Mouse (Mus musculus): Measurements from ENCODE around the gene Tex16. TPM values are rescaled to one million over a fixed set of nuclear protein-coding genes. Genes with fewer than 3 reads are reported as not detected.

Gene Tex16
- 0.95 and 2.4 TPM in 2 replicates for polyA plus RNA-seq (2014; fragmentation: Nextera tagmentation; extraction: Ambion mirVana)

DNA sequence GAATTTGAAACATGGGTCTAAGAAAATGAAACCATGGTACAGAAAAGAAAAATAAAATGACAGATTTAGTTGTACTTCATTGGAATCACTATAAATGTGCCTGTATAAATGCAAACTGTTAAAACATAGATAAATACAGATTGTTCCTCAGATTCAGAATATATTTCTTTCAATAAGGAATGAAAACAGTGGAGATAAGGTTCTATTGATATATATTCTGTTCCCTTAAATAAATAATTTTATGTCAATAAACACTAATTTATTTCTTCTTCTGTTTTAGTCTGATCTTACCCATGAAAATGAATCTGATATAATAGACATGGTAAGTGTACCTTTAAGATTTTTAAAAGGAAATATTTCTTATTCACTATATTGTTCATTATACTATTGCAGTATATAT is at the start of gene Tex16:
TSS of gene Tex16 (plus strand) at position 301 of the 400 bp plus-strand sequence.
- no peak within 1 kb of the TSS for H3K4me3 ChIP-seq (ENCODE audit: low read depth, low read length)
- H3K36me3 ChIP-seq (ENCODE audit: control insufficient read depth, insufficient read depth, low read length), result no peaks in the 10 kb centered on the region
- DNase-seq (ENCODE audit: low spot score) (no peak), ATAC-seq (ENCODE audit: insufficient read depth, low FRiP score, low TSS enrichment) (no peak)
- no peak within 1 kb of the TSS for H3K27ac ChIP-seq (ENCODE audit: low read depth, low read length)
- no peaks in the 10 kb centered on the region for H3K4me1 ChIP-seq (ENCODE audit: control insufficient read depth, insufficient read depth, low read length)
- H3K27me3 ChIP-seq (ENCODE audit: control insufficient read depth, insufficient read depth, low read length), result no peaks in the 10 kb centered on the region
- no peak within 1 kb of the TSS for H3K4me2 ChIP-seq (ENCODE audit: low read depth)
- H3K9ac ChIP-seq (ENCODE audit: low read length), result no peak within 1 kb of the TSS
- H3K9me3 ChIP-seq (ENCODE audit: control insufficient read depth, low read length), result no peaks in the 10 kb centered on the region

DNA sequence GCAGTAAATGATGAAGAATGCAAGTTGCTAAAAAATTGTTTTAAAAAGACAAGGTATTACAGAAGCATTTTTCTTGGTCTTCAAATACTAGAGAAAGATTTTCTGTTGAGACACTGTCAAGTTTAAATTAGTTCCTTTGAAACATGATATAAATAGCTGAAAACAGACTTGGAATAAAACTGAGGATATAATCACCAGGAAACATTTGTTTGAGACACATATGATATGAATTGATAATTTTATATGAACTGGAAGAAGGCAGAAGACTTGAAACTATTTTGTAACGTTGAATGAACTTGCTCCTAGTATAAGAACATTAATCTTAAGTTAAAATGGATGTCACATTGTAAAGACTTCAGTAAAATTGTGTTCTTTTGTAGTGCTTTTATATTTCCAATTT is 11.1 kb upstream of the Tex16 start:
- DNase-seq (ENCODE audit: low spot score), result no peak
- no peak overlapping the region for H3K27ac ChIP-seq (ENCODE audit: low read depth, low read length)
- 50% methylated on average over 1 of the region's 1 CpGs for WGBS
- H3K4me1 ChIP-seq (ENCODE audit: control insufficient read depth, insufficient read depth, low read length), result no peaks in the 10 kb centered on the region
- no peaks in the 10 kb centered on the region for H3K9me3 ChIP-seq (ENCODE audit: control insufficient read depth, low read length)
- H3K4me2 ChIP-seq (ENCODE audit: low read depth), result no peak overlapping the region
- no peak overlapping the region for H3K4me3 ChIP-seq (ENCODE audit: low read depth, low read length)
- no peaks in the 10 kb centered on the region for H3K36me3 ChIP-seq (ENCODE audit: control insufficient read depth, insufficient read depth, low read length)
- no peak overlapping the region for H3K9ac ChIP-seq (ENCODE audit: low read length)
- no peak for ATAC-seq (ENCODE audit: insufficient read depth, low FRiP score, low TSS enrichment)
- no peaks in the 10 kb centered on the region for H3K27me3 ChIP-seq (ENCODE audit: control insufficient read depth, insufficient read depth, low read length)

Other genes starting within 250 kb of the Tex16 start
- gene Gm45194, start 119.6 kb upstream of the Tex16 start, polyA plus RNA-seq (2014; fragmentation: Nextera tagmentation; extraction: Ambion mirVana), result 1.2 and 1.7 TPM in 2 replicates
- 0.20 and 0.32 TPM in 2 replicates for gene 4933403O08Rik, start 228.0 kb downstream of the Tex16 start, polyA plus RNA-seq (2014; fragmentation: Nextera tagmentation; extraction: Ambion mirVana)

Data from neural tube, embryonic 11.5 days (tissue).